Mouse (Mus musculus): ENCODE data around the gene Cdh23. TPM values are rescaled to one million over a fixed set of nuclear protein-coding genes. Genes with fewer than 3 reads are reported as not detected.

The Cdh23 gene
- polyA plus RNA-seq, 1 experiment from 2014 or later: 0.35 TPM

GRCm38 (mm10) chr10:60400507-60401295, 295.6 kb downstream of the Cdh23 start:
- DNase-seq (ENCODE audit: low spot score) (peak; percentile 25), ATAC-seq (peak; percentile 21; the same call in 1 of the 2 replicates)
- TF ChIP-seq EP300 (IDR thresholded peaks at IDR 0.05) (no peak), CTCF (IDR thresholded peaks at IDR 0.05) (no peak)
- no peak overlapping the region for H3K27ac ChIP-seq (ENCODE audit: low read length)
- no peak overlapping the region for H3K4me3 ChIP-seq (ENCODE audit: low read depth, low read length)
- no peaks in the 10 kb centered on the region for H3K36me3 ChIP-seq (ENCODE audit: insufficient read depth, low read length)
- 73% methylated on average over 11 of the region's 11 CpGs for WGBS
- H3K27me3 ChIP-seq (replicated peaks; ENCODE audit: insufficient read depth, low read length): no peaks in the 10 kb centered on the region
- no peaks in the 10 kb centered on the region for H3K9me3 ChIP-seq (ENCODE audit: low read length)
- H3K4me2 ChIP-seq (replicated peaks; ENCODE audit: low read depth, low read length): no peak overlapping the region
- H3K9ac ChIP-seq (replicated peaks; ENCODE audit: low read depth): no peak overlapping the region
- no peaks in the 10 kb centered on the region for H3K4me1 ChIP-seq (ENCODE audit: insufficient read depth, low read depth, low read length)

- 53% methylated on average over 7 of the region's 7 CpGs for WGBS
- no peak for DNase-seq (ENCODE audit: low spot score)
- H3K27ac ChIP-seq (ENCODE audit: low read length): no peak within 1 kb of the TSS
- H3K4me3 ChIP-seq (ENCODE audit: low read depth, low read length): no peak within 1 kb of the TSS
- no peak for ATAC-seq
- H3K27me3 ChIP-seq (replicated peaks; ENCODE audit: insufficient read depth, low read length): no peaks in the 10 kb centered on the region
- no peaks in the 10 kb centered on the region for H3K36me3 ChIP-seq (ENCODE audit: insufficient read depth, low read length)
- no peaks in the 10 kb centered on the region for H3K4me1 ChIP-seq (ENCODE audit: insufficient read depth, low read depth, low read length)
- H3K9ac ChIP-seq (replicated peaks; ENCODE audit: low read depth): no peak within 1 kb of the TSS
- TF ChIP-seq CTCF (IDR thresholded peaks at IDR 0.05): no peak
- TF ChIP-seq EP300 (IDR thresholded peaks at IDR 0.05): no peak
- no peak within 1 kb of the TSS for H3K4me2 ChIP-seq (replicated peaks; ENCODE audit: low read depth, low read length)
- H3K9me3 ChIP-seq (ENCODE audit: low read length): no peaks in the 10 kb centered on the region
Observed at GRCm38 (mm10) chr10:60399449-60399848, 296.8 kb downstream of the Cdh23 start, which contains the start of gene Gm17455. Gm17455 (plus strand) TSS chr10:60399726.

GRCm38 (mm10) chr10:60398051-60398814, 298.1 kb downstream of the Cdh23 start:
- Histone ChIP-seq H3K9ac (replicated peaks; ENCODE audit: low read depth) (no peak overlapping the region), H3K36me3 (ENCODE audit: insufficient read depth, low read length) (no peaks in the 10 kb centered on the region), H3K27me3 (replicated peaks; ENCODE audit: insufficient read depth, low read length) (no peaks in the 10 kb centered on the region), H3K9me3 (ENCODE audit: low read length) (no peaks in the 10 kb centered on the region), H3K4me1 (ENCODE audit: insufficient read depth, low read depth, low read length) (no peaks in the 10 kb centered on the region), H3K4me2 (replicated peaks; ENCODE audit: low read depth, low read length) (no peak overlapping the region), H3K27ac (ENCODE audit: low read length) (no peak overlapping the region), H3K4me3 (ENCODE audit: low read depth, low read length) (no peak overlapping the region)
- ATAC-seq (no peak), DNase-seq (ENCODE audit: low spot score) (no peak)
- 81% methylated on average over 10 of the region's 10 CpGs for WGBS
- no peak for TF ChIP-seq EP300 (IDR thresholded peaks at IDR 0.05)
- peak; percentile 50 for TF ChIP-seq CTCF (IDR thresholded peaks at IDR 0.05)

- DNase-seq (ENCODE audit: low spot score): no peak
- TF ChIP-seq CTCF (IDR thresholded peaks at IDR 0.05): no peak
- no peak for TF ChIP-seq EP300 (IDR thresholded peaks at IDR 0.05)
- Histone ChIP-seq H3K4me1 (ENCODE audit: insufficient read depth, low read depth, low read length) (no peaks in the 10 kb centered on the region), H3K9me3 (ENCODE audit: low read length) (no peaks in the 10 kb centered on the region), H3K27me3 (replicated peaks; ENCODE audit: insufficient read depth, low read length) (no peaks in the 10 kb centered on the region), H3K36me3 (ENCODE audit: insufficient read depth, low read length) (no peaks in the 10 kb centered on the region), H3K27ac (ENCODE audit: low read length) (no peak overlapping the region), H3K4me3 (ENCODE audit: low read depth, low read length) (no peak overlapping the region), H3K9ac (replicated peaks; ENCODE audit: low read depth) (no peak overlapping the region), H3K4me2 (replicated peaks; ENCODE audit: low read depth, low read length) (no peak overlapping the region)
- 0 out of 2 replicates have a peak, but pooled peaks have one; percentile 17 for ATAC-seq
- WGBS: 61% methylated on average over 5 of the region's 5 CpGs
Observed at GRCm38 (mm10) chr10:60395605-60396004, 300.7 kb downstream of the Cdh23 start.

GRCm38 (mm10) chr10:60394936-60395335, 301.4 kb downstream of the Cdh23 start:
- DNase-seq (ENCODE audit: low spot score) (no peak), ATAC-seq (no peak)
- Histone ChIP-seq H3K9ac (replicated peaks; ENCODE audit: low read depth) (no peak overlapping the region), H3K27ac (ENCODE audit: low read length) (no peak overlapping the region), H3K4me2 (replicated peaks; ENCODE audit: low read depth, low read length) (no peak overlapping the region), H3K27me3 (replicated peaks; ENCODE audit: insufficient read depth, low read length) (no peaks in the 10 kb centered on the region), H3K4me1 (ENCODE audit: insufficient read depth, low read depth, low read length) (no peaks in the 10 kb centered on the region), H3K9me3 (ENCODE audit: low read length) (no peaks in the 10 kb centered on the region), H3K4me3 (ENCODE audit: low read depth, low read length) (no peak overlapping the region), H3K36me3 (ENCODE audit: insufficient read depth, low read length) (no peaks in the 10 kb centered on the region)
- WGBS: 57% methylated on average over 7 of the region's 7 CpGs
- TF ChIP-seq CTCF (IDR thresholded peaks at IDR 0.05): no peak
- TF ChIP-seq EP300 (IDR thresholded peaks at IDR 0.05): no peak

- H3K27me3 ChIP-seq (replicated peaks; ENCODE audit: insufficient read depth, low read length): no peaks in the 10 kb centered on the region
- DNase-seq (ENCODE audit: low spot score): no peak
- no peak for ATAC-seq
- TF ChIP-seq CTCF (IDR thresholded peaks at IDR 0.05) (no peak), EP300 (IDR thresholded peaks at IDR 0.05) (no peak)
- H3K9ac ChIP-seq (replicated peaks; ENCODE audit: low read depth): no peak overlapping the region
- no peak overlapping the region for H3K27ac ChIP-seq (ENCODE audit: low read length)
- H3K36me3 ChIP-seq (ENCODE audit: insufficient read depth, low read length): no peaks in the 10 kb centered on the region
- H3K4me3 ChIP-seq (ENCODE audit: low read depth, low read length): no peak overlapping the region
- H3K4me2 ChIP-seq (replicated peaks; ENCODE audit: low read depth, low read length): no peak overlapping the region
- 90% methylated on average over 9 of the region's 9 CpGs for WGBS
- no peaks in the 10 kb centered on the region for H3K9me3 ChIP-seq (ENCODE audit: low read length)
- H3K4me1 ChIP-seq (ENCODE audit: insufficient read depth, low read depth, low read length): no peaks in the 10 kb centered on the region
Observed at GRCm38 (mm10) chr10:60391661-60392060, 304.6 kb downstream of the Cdh23 start.

Data from lung, postnatal 0 days (tissue).